Mouse (Mus musculus) midbrain, postnatal 0 days (tissue): ENCODE results near the gene Tle4. TPM values are rescaled to one million over a fixed set of nuclear protein-coding genes. Genes with fewer than 3 reads are reported as not detected.
A peak's percentile ranks its signal among the peaks of the same experiment; 100 is the strongest.

Experiments used
- ATAC-seq: fragments of 200-750 bp; cut with Nextera tagmentation; 2 replicates; pipeline ENCODE4 v1.8.0; 2017; ENCODE audit warnings: moderate number of reproducible peaks, mild to moderate bottlenecking, moderate TSS enrichment, moderate library complexity; ENCODE audit not compliant: low FRiP score
- DNase-seq: peaks from one replicate; pipeline ENCODE4 v3.0.0-alpha.2; 2015; ENCODE audit warnings: low spot score
- H3K27ac ChIP-seq: fragments of 300-500 bp; sonication (generic); 2 replicates; pipeline ENCODE4 v1.5.1; 2014; ENCODE audit warnings: low read depth, mild to moderate bottlenecking, low read length, mixed read lengths
- H3K27me3 ChIP-seq: fragments of 300-500 bp; sonication (generic); 2 replicates; pipeline ENCODE4 v1.6.1; 2014; ENCODE audit warnings: low read length, control low read depth, mixed read lengths; ENCODE audit not compliant: insufficient read depth
- H3K36me3 ChIP-seq: fragments of 300-500 bp; sonication (generic); 2 replicates; pipeline ENCODE4 v1.6.1; 2014; ENCODE audit warnings: low read length, control low read depth, mixed read lengths; ENCODE audit not compliant: insufficient read depth
- H3K4me1 ChIP-seq: fragments of 300-500 bp; sonication (generic); 2 replicates; pipeline ENCODE4 v1.6.1; 2014; ENCODE audit warnings: mild to moderate bottlenecking, control low read depth, antibody characterized with exemption, low read length, mixed read lengths; ENCODE audit not compliant: insufficient read depth
- H3K4me2 ChIP-seq: fragments of 300-500 bp; sonication (generic); 2 replicates; pipeline ENCODE4 v1.6.1; 2014; ENCODE audit warnings: low read depth, mild to moderate bottlenecking, low read length, mixed read lengths; ENCODE audit not compliant: poor library complexity, severe bottlenecking
- H3K4me3 ChIP-seq: fragments of 300-500 bp; sonication (generic); 2 replicates; pipeline ENCODE4 v1.5.1; 2014; ENCODE audit warnings: low read depth, mild to moderate bottlenecking, low read length, moderate library complexity
- H3K9ac ChIP-seq: fragments of 300-500 bp; sonication (generic); replicated peaks from 2 replicates; pipeline ENCODE4 v1.6.1; 2014; ENCODE audit warnings: mild to moderate bottlenecking, low read length, moderate library complexity, mixed read lengths; ENCODE audit not compliant: poor library complexity, severe bottlenecking
- H3K9me3 ChIP-seq: fragments of 300-500 bp; sonication (generic); 2 replicates; pipeline ENCODE4 v1.6.1; 2016; ENCODE audit warnings: low read length, control low read depth
- CTCF ChIP-seq: IDR thresholded peaks from 2 replicates; pipeline ENCODE4 v1.5.1; 2016; ENCODE audit warnings: antibody characterized with exemption, mild to moderate bottlenecking
- WGBS: fragments of 180-500 bp; shearing (Covaris S2); extraction: QIAGEN DNeasy Blood & Tissue Kit; methylation state at CpG from one replicate; pipeline ENCODE4 v1.1.7; 2014; 5-methylcytosine and 5-hydroxymethylcytosine counted together
- polyA plus RNA-seq: library from polyadenylated mRNA; unstranded; fragments of >200 nt; fragmentation: Nextera tagmentation; extraction: Ambion mirVana; gene quantifications from 2 replicates; pipeline ENCODE4 v1.2.1, GENCODE M21; 2015
- total RNA-seq: library from RNA; depleted of rRNA; stranded (reverse); fragments of >200 nt; gene quantifications from 2 replicates; pipeline ENCODE4 v1.2.3, GENCODE M21; 2014

The Tle4 gene
- total and polyA plus RNA-seq, 2 experiments from 2014 or later: 21.4 to 54.6 TPM

GRCm38 (mm10) chr19:14595390-14595997 lies 2.4 kb downstream of the Tle4 start:
- Histone ChIP-seq H3K4me2 (peak overlapping the region; percentile 63), H3K9ac (peak overlapping the region; percentile 42), H3K4me3 (peak overlapping the region; percentile 95), H3K4me1 (peaks cover 9% of the 10 kb centered on the region; the same call in 1 of the 2 replicates), H3K36me3 (no peaks in the 10 kb centered on the region), H3K27me3 (no peaks in the 10 kb centered on the region), H3K9me3 (no peaks in the 10 kb centered on the region), H3K27ac (no peak overlapping the region)
- no peak for ATAC-seq
- DNase-seq: no peak
- 14% methylated on average over 11 of the region's 11 CpGs for WGBS
- TF ChIP-seq CTCF: no peak

DNA sequence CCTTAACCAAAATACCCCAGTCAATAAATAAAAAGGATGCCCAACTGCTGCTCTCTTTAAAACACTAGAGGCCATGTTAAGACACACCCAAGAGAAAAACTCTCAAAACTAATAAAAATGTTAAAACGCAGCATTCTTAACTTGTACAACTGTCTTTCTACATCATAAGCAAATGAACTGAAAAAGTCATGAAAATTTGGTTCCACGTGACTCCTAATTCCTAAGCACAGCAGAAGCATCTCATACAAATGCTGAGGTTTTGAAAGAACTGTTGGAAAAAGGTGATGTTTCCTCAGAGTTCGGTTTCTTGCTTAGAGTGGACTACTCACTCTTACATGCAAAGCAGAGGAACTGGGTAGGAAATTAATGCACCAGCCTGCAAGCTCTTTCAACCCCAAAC lies 3.3 kb downstream of the Tle4 start:
- WGBS: 53% methylated on average over 3 of the region's 3 CpGs
- ATAC-seq: no peak
- no peak overlapping the region for H3K27ac ChIP-seq
- H3K27me3 ChIP-seq: no peaks in the 10 kb centered on the region
- no peak for TF ChIP-seq CTCF
- peak overlapping the region; percentile 95 for H3K4me3 ChIP-seq
- H3K9ac ChIP-seq: peak overlapping the region; percentile 9; the same call in 1 of the 2 replicates
- peaks cover 9% of the 10 kb centered on the region; the same call in 1 of the 2 replicates for H3K4me1 ChIP-seq
- peak overlapping the region; percentile 63 for H3K4me2 ChIP-seq
- no peak for DNase-seq
- no peaks in the 10 kb centered on the region for H3K36me3 ChIP-seq
- no peaks in the 10 kb centered on the region for H3K9me3 ChIP-seq

GRCm38 (mm10) chr19:14591809-14592535 lies 5.9 kb downstream of the Tle4 start:
- Histone ChIP-seq H3K4me2 (peak overlapping the region; percentile 38), H3K4me3 (peak overlapping the region; percentile 16; the same call in 1 of the 2 replicates), H3K27ac (no peak overlapping the region), H3K9me3 (no peaks in the 10 kb centered on the region), H3K9ac (0 out of 2 replicates have a peak overlapping the region, but pooled peaks have one; percentile 10), H3K27me3 (no peaks in the 10 kb centered on the region), H3K4me1 (peaks cover 10% of the 10 kb centered on the region; the same call in 1 of the 2 replicates), H3K36me3 (no peaks in the 10 kb centered on the region)
- TF ChIP-seq CTCF: no peak
- ATAC-seq: no peak
- whole genome bisulfite sequencing: 59% methylated on average over 10 of the region's 10 CpGs
- no peak for DNase-seq

- H3K9ac ChIP-seq: no peak overlapping the region
- WGBS: 59% methylated on average over 7 of the region's 7 CpGs
- DNase-seq: no peak
These were observed 7.7 kb downstream of the Tle4 start for GRCm38 (mm10) chr19:14590154-14590553.

DNA sequence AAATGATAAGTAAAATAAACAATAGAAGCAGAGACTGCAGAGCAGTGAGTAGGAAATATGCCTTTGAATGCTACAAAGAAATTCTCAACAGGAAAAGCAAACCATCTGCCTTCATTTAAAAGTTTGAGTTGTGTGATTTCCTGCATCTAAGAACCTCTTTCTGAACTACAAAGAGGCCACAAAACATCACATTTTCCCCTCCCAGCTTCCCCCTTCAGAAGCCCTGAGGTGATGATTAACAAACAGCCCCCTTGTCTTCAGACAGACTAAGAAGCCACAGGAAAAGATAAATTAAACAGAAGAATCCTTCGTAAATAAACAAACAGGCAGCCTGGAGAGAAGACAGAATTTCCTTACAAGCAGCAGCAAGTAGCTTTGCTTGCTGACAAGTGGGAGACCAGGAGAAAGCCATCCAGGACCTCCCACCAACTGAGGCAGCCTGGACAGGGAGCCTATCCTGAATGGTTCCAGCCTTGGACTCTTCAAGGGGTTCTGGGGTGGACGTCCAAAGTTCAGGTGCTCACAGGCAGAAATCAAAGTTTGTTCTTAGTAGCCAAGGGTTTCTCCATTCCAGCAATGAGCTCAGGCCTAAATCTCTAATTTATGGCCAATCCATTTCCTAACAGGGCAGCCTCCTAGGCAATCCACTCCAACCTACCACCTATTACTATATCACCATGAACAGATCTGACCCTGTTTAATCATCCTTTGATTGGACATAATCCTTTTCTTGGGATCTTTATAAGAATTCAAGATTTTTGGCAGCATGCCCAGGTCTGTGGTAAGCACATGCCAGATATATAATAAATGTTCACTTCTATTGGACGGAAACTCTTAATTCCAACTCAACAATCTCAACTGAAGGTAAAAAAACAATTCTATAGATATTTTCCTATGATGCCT lies 9.4 kb downstream of the Tle4 start:
- Histone ChIP-seq H3K4me3 (no peak overlapping the region), H3K9ac (no peak overlapping the region), H3K9me3 (no peaks in the 10 kb centered on the region), H3K4me2 (no peak overlapping the region), H3K4me1 (peaks cover 10% of the 10 kb centered on the region; the same call in 1 of the 2 replicates), H3K27me3 (no peaks in the 10 kb centered on the region), H3K36me3 (0 out of 2 replicates have a peak, but pooled peaks cover 3% of the 10 kb centered on the region), H3K27ac (no peak overlapping the region)
- WGBS: 59% methylated on average over 3 of the region's 3 CpGs
- no peak for ATAC-seq
- no peak for TF ChIP-seq CTCF
- DNase-seq: no peak

More at GRCm38 (mm10) chr19:14590154-14590553, 7.7 kb downstream of the Tle4 start:
- Histone ChIP-seq H3K9me3 (no peaks in the 10 kb centered on the region), H3K27ac (no peak overlapping the region), H3K4me2 (no peak overlapping the region), H3K27me3 (no peaks in the 10 kb centered on the region), H3K4me1 (peaks cover 10% of the 10 kb centered on the region; the same call in 1 of the 2 replicates), H3K36me3 (0 out of 2 replicates have a peak, but pooled peaks cover 3% of the 10 kb centered on the region), H3K4me3 (no peak overlapping the region)
- no peak for ATAC-seq
- TF ChIP-seq CTCF: no peak
